Mouse (Mus musculus) olfactory bulb, adult 2 months (tissue): Measurements from ENCODE around the gene Apol7b. TPM values are rescaled to one million over a fixed set of nuclear protein-coding genes. Genes with fewer than 3 reads are reported as not detected.

ENCODE experiments used
- H3K27ac ChIP-seq: fragments of 200-500 bp; 2 replicates; pipeline ENCODE4 v1.5.1; 2012; ENCODE audit warnings: low read depth, low read length; ENCODE audit not compliant: insufficient read depth
- H3K4me1 ChIP-seq: fragments of 200-500 bp; 2 replicates; pipeline ENCODE4 v1.6.1; 2012; ENCODE audit warnings: low read length; ENCODE audit not compliant: control insufficient read depth, insufficient read depth
- H3K4me3 ChIP-seq: fragments of 200-500 bp; 2 replicates; pipeline ENCODE4 v1.5.1; 2012; ENCODE audit warnings: mild to moderate bottlenecking, low read depth, low read length, moderate library complexity; ENCODE audit not compliant: insufficient read depth
- CTCF ChIP-seq: fragments of 200-500 bp; IDR thresholded peaks from 2 replicates; pipeline ENCODE4 v1.5.1; 2012; ENCODE audit warnings: low read depth, mild to moderate bottlenecking, low read length, moderate library complexity; ENCODE audit not compliant: insufficient read depth
- POLR2A ChIP-seq: fragments of 200-500 bp; IDR thresholded peaks from 2 replicates; pipeline ENCODE4 v1.6.1; 2012; ENCODE audit warnings: mild to moderate bottlenecking, low read depth, low read length, moderate library complexity; ENCODE audit not compliant: insufficient read depth
- WGBS: fragments of 180-500 bp; shearing (Covaris S2); methylation state at CpG from one replicate; pipeline ENCODE4 v1.1.7; 2018; 5-methylcytosine and 5-hydroxymethylcytosine counted together
- polyA plus RNA-seq: library from polyadenylated mRNA; stranded (reverse); fragments of >200 nt; gene quantifications from 2 replicates; pipeline ENCODE4 v1.2.4, GENCODE M21; 2012; ENCODE audit warnings: low replicate concordance; ENCODE audit not compliant: missing spikeins, insufficient read depth, insufficient read length

Apol7b gene
- polyA plus RNA-seq, 1 experiment = not detected

DNA sequence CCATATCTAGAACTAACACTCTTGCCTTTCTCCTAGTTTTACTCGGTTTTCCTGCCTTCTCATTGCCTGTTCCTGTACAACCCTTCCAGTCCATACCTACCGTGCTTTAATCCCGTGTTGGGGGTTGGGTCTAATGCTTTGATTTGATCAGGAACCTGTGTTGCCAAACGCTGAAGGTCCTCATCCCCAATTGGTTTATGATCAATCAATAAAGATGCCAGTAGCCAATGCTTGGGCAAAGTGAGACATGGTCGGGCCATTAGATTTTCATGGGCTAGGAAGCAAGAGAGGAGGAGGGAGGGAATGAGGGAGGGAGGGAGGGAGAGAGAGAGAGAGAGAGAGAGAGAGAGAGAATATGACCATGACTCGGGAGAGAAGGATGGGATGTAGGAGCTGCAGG is 65.8 kb downstream of the Apol7b start:
- TF ChIP-seq CTCF = no peak
- TF ChIP-seq POLR2A = no peak
- Histone ChIP-seq H3K4me1 (peaks cover 6% of the 10 kb centered on the region), H3K27ac (no peak overlapping the region), H3K4me3 (no peak overlapping the region)
- 84% methylated on average over 6 of the region's 6 CpGs for WGBS

DNA sequence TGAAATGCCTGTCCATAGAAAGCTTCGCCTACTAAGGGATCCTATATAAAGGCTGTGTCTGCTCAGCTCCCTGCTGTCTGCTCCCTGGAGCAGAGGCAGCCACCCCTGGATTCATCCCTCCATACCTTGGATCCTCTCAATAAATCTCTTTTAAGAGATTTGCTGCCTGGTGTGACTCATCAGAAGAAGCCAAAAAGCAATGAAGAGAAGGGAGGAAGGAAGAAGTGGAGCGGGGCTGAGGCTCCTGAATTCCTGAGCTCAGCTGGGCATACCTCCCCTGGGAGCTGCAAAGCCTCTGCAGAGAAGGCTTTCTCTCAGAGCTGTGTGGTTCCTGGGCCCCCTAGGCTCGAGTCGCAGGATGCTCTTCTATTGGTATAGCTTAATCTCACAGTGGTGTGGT is 67.4 kb downstream of the Apol7b start:
- Histone ChIP-seq H3K4me3 (no peak overlapping the region), H3K27ac (no peak overlapping the region), H3K4me1 (peaks cover 6% of the 10 kb centered on the region)
- 30% methylated on average over 4 of the region's 4 CpGs for WGBS
- TF ChIP-seq CTCF (no peak), POLR2A (no peak)

GRCm38 (mm10) chr15:77377419-77377818 is 69.9 kb downstream of the Apol7b start:
- WGBS = 94% methylated on average over 4 of the region's 4 CpGs
- TF ChIP-seq POLR2A = no peak
- no peak for TF ChIP-seq CTCF
- Histone ChIP-seq H3K27ac (no peak overlapping the region), H3K4me3 (no peak overlapping the region), H3K4me1 (peaks cover 6% of the 10 kb centered on the region)

DNA sequence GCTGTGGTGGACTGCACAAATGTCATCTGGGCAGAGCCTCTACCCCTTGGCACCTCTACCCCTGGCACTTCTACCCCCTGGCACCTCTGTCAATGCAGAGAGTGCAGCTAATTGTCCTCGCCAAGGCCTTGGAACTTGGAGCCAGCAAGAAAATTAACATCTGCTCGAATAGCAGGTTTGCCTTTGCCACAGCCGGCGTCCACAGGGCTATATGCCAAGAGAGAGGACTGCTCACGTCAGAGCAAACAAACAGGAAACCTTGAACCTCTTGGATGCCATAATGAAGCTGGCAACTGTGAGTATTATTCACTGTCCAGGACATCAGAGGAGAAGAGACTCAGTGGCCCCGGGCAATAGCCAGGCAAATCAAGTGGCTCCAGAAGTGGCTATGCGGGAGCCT is 70.4 kb downstream of the Apol7b start:
- no peak overlapping the region for H3K4me3 ChIP-seq
- H3K4me1 ChIP-seq = peaks cover 6% of the 10 kb centered on the region
- WGBS = 57% methylated on average over 7 of the region's 7 CpGs
- H3K27ac ChIP-seq = no peak overlapping the region
- no peak for TF ChIP-seq POLR2A
- TF ChIP-seq CTCF = no peak

Other genes with a start within 250 kb of the Apol7b start
- gene Rbfox2, start 140.5 kb downstream of the Apol7b start, polyA plus RNA-seq = 46.1 TPM in 1 of 2 replicates, not detected in the other
- gene Apol7a, start 48.4 kb downstream of the Apol7b start, polyA plus RNA-seq = not detected in 2 replicates
- gene Apol9a, start 36.4 kb downstream of the Apol7b start, polyA plus RNA-seq = not detected in 2 replicates
- not detected in 2 replicates for gene Apol10a, start 29.6 kb upstream of the Apol7b start, polyA plus RNA-seq
- not detected in 2 replicates for gene Apol11a, start 60.8 kb upstream of the Apol7b start, polyA plus RNA-seq
- gene Apol7c, start 85.8 kb upstream of the Apol7b start, polyA plus RNA-seq = not detected in 2 replicates
- gene 1700025B11Rik, start 114.4 kb upstream of the Apol7b start, polyA plus RNA-seq = not detected in 2 replicates
- gene Apol10b, start 148.6 kb upstream of the Apol7b start, polyA plus RNA-seq = not detected in 2 replicates
- not detected in 2 replicates for gene Gm36245, start 151.8 kb upstream of the Apol7b start, polyA plus RNA-seq
- not detected in 2 replicates for gene Apol11b, start 195.8 kb upstream of the Apol7b start, polyA plus RNA-seq